Mouse (Mus musculus) limb, embryonic 13.5 days (tissue): ENCODE data around the gene Gm21964. TPM values are rescaled to one million over a fixed set of nuclear protein-coding genes. Genes with fewer than 3 reads are reported as not detected.

ENCODE experiments used
- ATAC-seq: fragments of 200-750 bp; cut with Nextera tagmentation; 2 replicates; pipeline ENCODE4 v1.8.0; 2017; ENCODE audit warnings: low read depth, moderate number of reproducible peaks, moderate TSS enrichment; ENCODE audit not compliant: low FRiP score
- H3K27ac ChIP-seq: fragments of 300-500 bp; sonication (generic); 2 replicates; pipeline ENCODE4 v1.5.1; 2015; ENCODE audit warnings: inconsistent platforms, mild to moderate bottlenecking, moderate library complexity
- H3K27me3 ChIP-seq: fragments of 300-500 bp; sonication (generic); 2 replicates; pipeline ENCODE4 v1.6.1; 2015; ENCODE audit warnings: mild to moderate bottlenecking, inconsistent platforms
- H3K36me3 ChIP-seq: fragments of 300-500 bp; sonication (generic); 2 replicates; pipeline ENCODE4 v1.6.1; 2015; ENCODE audit warnings: inconsistent platforms, mild to moderate bottlenecking, moderate library complexity
- H3K4me1 ChIP-seq: fragments of 300-500 bp; sonication (generic); 2 replicates; pipeline ENCODE4 v1.6.1; 2015; ENCODE audit warnings: inconsistent platforms
- H3K4me2 ChIP-seq: fragments of 300-500 bp; sonication (generic); replicated peaks from 2 replicates; pipeline ENCODE4 v1.6.1; 2015; ENCODE audit warnings: inconsistent platforms, mild to moderate bottlenecking, moderate library complexity
- H3K4me3 ChIP-seq: fragments of 300-500 bp; sonication (generic); 2 replicates; pipeline ENCODE4 v1.5.1; 2015; ENCODE audit warnings: moderate library complexity, mild to moderate bottlenecking, inconsistent platforms
- H3K9ac ChIP-seq: fragments of 300-500 bp; sonication (generic); 2 replicates; pipeline ENCODE4 v1.6.1; 2015; ENCODE audit warnings: mild to moderate bottlenecking, inconsistent platforms
- H3K9me3 ChIP-seq: fragments of 300-500 bp; sonication (generic); 2 replicates; pipeline ENCODE4 v1.6.1; 2016; ENCODE audit warnings: inconsistent platforms
- WGBS: fragments of 180-500 bp; shearing (Covaris S2); methylation state at CpG from one replicate; pipeline ENCODE4 v1.1.7; 2015; 5-methylcytosine and 5-hydroxymethylcytosine counted together
- polyA plus RNA-seq: library from polyadenylated mRNA; unstranded; fragments of >200 nt; fragmentation: Nextera tagmentation; extraction: Ambion mirVana; gene quantifications from 2 replicates; pipeline ENCODE4 v1.2.1, GENCODE M21; 2015

The Gm21964 gene
- polyA plus RNA-seq = not detected in 2 replicates

DNA sequence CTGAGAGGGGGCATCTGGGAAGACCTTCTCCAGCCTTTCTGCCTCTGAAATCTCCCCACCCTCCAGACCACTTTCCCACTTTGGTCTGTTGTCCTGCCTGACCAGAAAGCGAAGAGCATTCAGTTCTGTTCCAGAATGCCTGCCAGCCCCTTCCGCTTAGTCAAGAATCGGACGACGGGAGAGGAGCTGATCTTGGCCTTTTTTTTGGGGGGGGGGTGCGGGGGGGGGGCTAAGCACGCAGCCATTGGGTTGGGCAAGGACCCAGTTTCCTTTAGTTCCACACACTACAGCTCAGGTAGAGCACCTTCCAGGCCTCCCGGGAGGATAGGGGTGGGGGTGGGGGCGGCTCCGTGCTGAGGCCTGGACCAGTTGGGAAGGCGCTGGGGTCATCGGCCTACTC lies at the start of gene Gm21964:
Gene Gm21964, plus strand, starts transcription at position 301 of the 400 bp plus-strand sequence.
- no peak for ATAC-seq
- Histone ChIP-seq H3K27ac (no peak within 1 kb of the TSS), H3K4me2 (no peak within 1 kb of the TSS), H3K4me3 (no peak within 1 kb of the TSS), H3K36me3 (no peaks in the 10 kb centered on the region), H3K9me3 (no peaks in the 10 kb centered on the region), H3K4me1 (no peaks in the 10 kb centered on the region), H3K9ac (no peak within 1 kb of the TSS), H3K27me3 (no peaks in the 10 kb centered on the region)
- WGBS = 84% methylated on average over 12 of the region's 12 CpGs

DNA sequence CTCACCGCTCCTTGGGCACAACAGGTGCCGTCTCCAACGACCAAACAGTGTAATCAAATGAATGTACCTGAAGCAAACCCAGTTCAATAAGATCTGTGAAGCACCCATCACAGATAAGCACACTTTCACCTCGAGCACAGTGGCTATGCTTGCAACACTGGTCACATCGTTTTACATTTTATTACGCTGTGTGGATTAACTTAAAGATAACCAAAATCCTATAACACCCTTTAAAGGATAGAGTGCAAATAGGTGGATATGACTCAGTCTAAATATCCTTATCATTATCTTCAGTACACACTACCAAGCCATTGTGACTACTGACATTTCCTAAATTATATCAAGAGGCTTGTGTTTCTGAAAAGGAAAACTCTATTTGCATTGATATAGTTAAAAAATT lies 49.8 kb upstream of the Gm21964 start:
- Histone ChIP-seq H3K36me3 (no peaks in the 10 kb centered on the region), H3K4me2 (no peak overlapping the region), H3K27me3 (no peaks in the 10 kb centered on the region), H3K4me1 (no peaks in the 10 kb centered on the region), H3K4me3 (no peak overlapping the region), H3K9ac (no peak overlapping the region), H3K27ac (no peak overlapping the region), H3K9me3 (no peaks in the 10 kb centered on the region)
- 76% methylated on average over 6 of the region's 6 CpGs for WGBS
- ATAC-seq = no peak

DNA sequence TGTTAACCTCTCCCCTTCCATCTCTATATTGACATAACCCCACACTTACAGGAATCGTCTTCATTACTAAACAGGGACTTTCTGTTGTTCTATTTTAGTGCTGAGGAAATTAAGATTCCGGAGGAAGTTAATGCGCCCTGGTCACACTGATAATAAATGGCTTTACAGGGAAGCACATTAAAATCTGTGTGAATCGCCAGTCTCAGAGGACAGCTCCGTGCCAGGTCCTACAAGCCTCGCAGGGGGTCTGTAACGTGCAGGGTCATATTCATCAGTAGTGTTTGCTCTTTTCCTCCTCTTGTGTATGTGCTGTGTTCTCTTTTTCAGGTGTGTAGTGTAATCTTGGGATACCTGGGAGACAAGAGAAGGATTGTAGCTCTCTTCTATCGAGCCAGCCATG lies 42.8 kb upstream of the Gm21964 start:
- no peak overlapping the region for H3K27ac ChIP-seq
- ATAC-seq = no peak
- 67% methylated on average over 8 of the region's 8 CpGs for WGBS
- 0 out of 2 replicates have a peak, but pooled peaks cover 5% of the 10 kb centered on the region for H3K9me3 ChIP-seq
- H3K27me3 ChIP-seq = no peaks in the 10 kb centered on the region
- H3K4me3 ChIP-seq = no peak overlapping the region
- no peaks in the 10 kb centered on the region for H3K4me1 ChIP-seq
- no peak overlapping the region for H3K9ac ChIP-seq
- H3K36me3 ChIP-seq = no peaks in the 10 kb centered on the region
- H3K4me2 ChIP-seq = no peak overlapping the region

DNA sequence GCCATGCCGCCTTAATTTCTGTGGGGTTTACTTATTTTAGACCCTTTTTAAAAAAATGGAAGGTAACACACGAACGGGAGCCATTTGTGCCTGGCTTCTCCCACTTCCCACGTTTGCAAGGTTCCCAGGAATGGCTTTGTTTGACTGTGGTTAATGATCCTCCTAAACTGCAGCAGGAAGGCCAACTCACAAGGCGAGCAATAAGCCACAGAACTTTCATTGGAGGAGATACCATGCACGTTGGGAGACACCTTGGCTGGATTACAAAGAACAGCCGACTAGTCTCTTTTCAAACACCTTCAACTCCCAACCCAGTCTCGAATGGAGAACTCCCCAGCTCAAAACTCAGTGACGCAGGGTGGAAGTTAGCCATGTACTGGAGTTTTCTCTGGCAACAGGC lies 36.8 kb upstream of the Gm21964 start:
- Histone ChIP-seq H3K36me3 (no peaks in the 10 kb centered on the region), H3K4me2 (no peak overlapping the region), H3K4me3 (no peak overlapping the region), H3K27me3 (no peaks in the 10 kb centered on the region), H3K9me3 (0 out of 2 replicates have a peak, but pooled peaks cover 5% of the 10 kb centered on the region), H3K9ac (no peak overlapping the region), H3K4me1 (no peaks in the 10 kb centered on the region), H3K27ac (no peak overlapping the region)
- ATAC-seq = no peak
- WGBS = 72% methylated on average over 9 of the region's 9 CpGs

DNA sequence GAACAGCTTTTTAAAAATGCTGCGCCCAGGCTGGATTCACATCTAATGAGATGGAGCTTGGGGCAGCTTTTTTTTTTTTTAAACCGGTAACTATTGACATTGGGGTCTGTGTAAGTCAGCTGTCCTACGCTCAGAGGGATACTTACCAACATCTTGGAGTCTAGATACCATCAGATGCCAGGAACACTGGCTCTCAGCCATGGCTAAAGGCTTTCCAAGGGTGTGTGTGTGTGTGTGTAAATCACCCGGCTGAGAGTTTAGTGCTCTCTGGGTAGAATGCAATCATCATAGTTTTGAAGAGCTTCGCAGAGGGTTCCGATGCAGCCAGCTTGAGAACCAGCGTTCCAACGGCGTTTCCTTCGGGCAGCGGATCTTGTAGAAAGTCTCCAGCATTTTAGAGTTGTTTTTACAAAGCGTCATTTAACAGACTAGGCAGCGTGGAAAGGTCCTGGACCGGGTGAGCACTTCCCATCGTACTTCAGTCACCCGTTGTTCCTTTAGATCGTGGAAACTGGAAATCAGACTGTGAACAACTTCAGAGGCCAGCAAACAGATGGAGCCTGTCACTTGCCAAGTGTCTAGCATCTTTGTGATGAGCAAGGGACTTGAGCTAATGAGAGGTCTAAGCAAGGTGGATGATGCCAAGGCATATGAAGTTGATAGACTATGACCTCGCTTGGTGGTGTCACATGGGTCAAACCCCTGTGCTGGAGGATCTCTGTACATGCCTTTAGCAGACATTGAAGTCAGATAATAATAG lies 36.2 kb upstream of the Gm21964 start:
- H3K27me3 ChIP-seq = no peaks in the 10 kb centered on the region
- no peak for ATAC-seq
- no peaks in the 10 kb centered on the region for H3K36me3 ChIP-seq
- H3K27ac ChIP-seq = no peak overlapping the region
- no peak overlapping the region for H3K9ac ChIP-seq
- no peak overlapping the region for H3K4me2 ChIP-seq
- H3K4me1 ChIP-seq = no peaks in the 10 kb centered on the region
- no peak overlapping the region for H3K4me3 ChIP-seq
- WGBS = 91% methylated on average over 18 of the region's 18 CpGs
- H3K9me3 ChIP-seq = 0 out of 2 replicates have a peak, but pooled peaks cover 5% of the 10 kb centered on the region

DNA sequence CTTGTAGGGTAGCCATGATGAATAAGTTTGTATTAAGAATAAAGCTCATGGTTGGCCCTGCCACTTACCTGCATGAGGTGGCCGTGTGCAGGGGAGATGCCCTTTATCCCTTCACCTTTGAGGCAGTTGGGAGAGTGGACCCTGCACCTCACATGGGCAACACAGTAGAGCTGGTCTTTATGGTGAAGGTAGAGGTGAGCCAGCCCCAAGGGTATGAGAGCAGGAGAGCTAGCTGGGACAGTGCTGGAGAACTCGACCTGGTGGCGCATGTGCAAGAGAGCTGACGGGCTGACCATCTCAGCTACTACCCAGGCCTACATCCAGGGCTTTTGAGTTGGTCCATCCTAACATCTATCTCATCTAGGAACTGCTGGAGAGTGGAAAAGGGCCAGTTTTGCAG lies 35.3 kb upstream of the Gm21964 start:
- no peaks in the 10 kb centered on the region for H3K27me3 ChIP-seq
- no peak overlapping the region for H3K4me3 ChIP-seq
- H3K4me2 ChIP-seq = no peak overlapping the region
- no peaks in the 10 kb centered on the region for H3K4me1 ChIP-seq
- H3K9me3 ChIP-seq = 0 out of 2 replicates have a peak, but pooled peaks cover 5% of the 10 kb centered on the region
- no peak for ATAC-seq
- no peaks in the 10 kb centered on the region for H3K36me3 ChIP-seq
- H3K9ac ChIP-seq = no peak overlapping the region
- no peak overlapping the region for H3K27ac ChIP-seq
- 85% methylated on average over 4 of the region's 4 CpGs for WGBS

DNA sequence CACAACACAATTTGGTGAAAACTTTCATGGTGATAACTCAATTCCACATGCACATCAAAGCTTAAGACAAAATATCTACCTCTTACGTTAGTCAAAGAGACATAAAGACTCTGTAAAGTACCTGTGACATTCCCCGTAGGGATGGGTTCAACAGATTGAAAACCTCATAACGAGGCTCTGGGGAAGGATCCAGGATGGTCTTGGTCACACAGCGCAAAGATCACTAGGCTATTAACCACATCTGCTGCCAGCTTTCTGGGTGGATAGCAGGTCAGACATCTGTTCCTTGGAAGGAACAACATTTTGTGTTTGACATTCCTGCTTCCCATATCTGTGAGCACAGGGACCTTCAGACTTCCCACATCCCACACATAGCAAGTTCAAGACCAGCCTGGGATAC lies 31.3 kb upstream of the Gm21964 start:
- Histone ChIP-seq H3K9ac (no peak overlapping the region), H3K27ac (no peak overlapping the region), H3K4me1 (no peaks in the 10 kb centered on the region), H3K4me3 (no peak overlapping the region), H3K4me2 (no peak overlapping the region), H3K9me3 (no peaks in the 10 kb centered on the region), H3K27me3 (0 out of 2 replicates have a peak, but pooled peaks cover 3% of the 10 kb centered on the region), H3K36me3 (no peaks in the 10 kb centered on the region)
- no peak for ATAC-seq
- WGBS = 87% methylated on average over 4 of the region's 4 CpGs

DNA sequence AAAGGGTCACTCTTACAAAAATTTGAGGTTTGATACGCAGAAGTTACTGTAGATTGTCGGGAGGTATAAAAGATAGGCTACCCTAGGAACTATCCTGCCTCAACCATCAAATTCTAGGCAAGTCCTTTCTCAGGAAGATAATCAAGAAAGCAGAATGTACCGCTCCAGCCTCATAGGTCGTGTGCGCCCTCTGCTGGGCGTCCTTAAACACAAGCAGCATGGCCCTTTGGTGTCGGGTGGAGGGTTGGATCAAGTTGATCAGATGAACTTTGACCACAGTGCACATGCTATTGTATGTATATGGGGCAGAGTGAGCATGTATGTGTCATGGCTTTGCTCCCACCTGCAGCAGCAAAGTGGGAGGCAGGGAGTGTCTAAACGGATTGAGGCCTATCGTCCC lies 29.4 kb upstream of the Gm21964 start:
- H3K27me3 ChIP-seq = 0 out of 2 replicates have a peak, but pooled peaks cover 6% of the 10 kb centered on the region
- ATAC-seq = no peak

DNA sequence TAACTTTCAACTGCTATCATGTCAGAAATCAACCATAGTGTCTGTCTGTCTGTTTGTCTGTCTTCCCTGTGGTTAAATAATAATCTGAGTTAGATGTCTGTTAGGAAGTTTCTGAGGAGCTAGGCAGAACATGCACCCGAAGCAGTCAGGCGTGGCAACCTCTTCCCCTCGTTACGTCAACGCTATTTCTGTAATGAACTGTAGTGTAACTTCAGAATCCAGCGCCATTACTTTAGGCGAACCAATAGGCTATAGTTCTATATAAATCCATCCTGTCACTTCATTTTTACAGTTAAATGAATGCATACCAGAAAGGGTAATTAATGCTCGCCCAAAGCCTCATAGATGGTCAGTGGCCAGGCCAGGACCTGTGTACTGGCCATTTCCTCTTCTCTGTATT lies 26.5 kb upstream of the Gm21964 start:
- ATAC-seq = no peak
- WGBS = 83% methylated on average over 8 of the region's 8 CpGs
- Histone ChIP-seq H3K4me3 (no peak overlapping the region), H3K9ac (no peak overlapping the region), H3K4me2 (no peak overlapping the region), H3K4me1 (no peaks in the 10 kb centered on the region), H3K27ac (no peak overlapping the region), H3K36me3 (no peaks in the 10 kb centered on the region), H3K27me3 (peaks cover 11% of the 10 kb centered on the region; the same call in 1 of the 2 replicates), H3K9me3 (no peaks in the 10 kb centered on the region)

More for the DNA sequence above, 29.4 kb upstream of the Gm21964 start:
- Histone ChIP-seq H3K27ac (no peak overlapping the region), H3K4me2 (no peak overlapping the region), H3K4me1 (no peaks in the 10 kb centered on the region), H3K36me3 (no peaks in the 10 kb centered on the region), H3K9me3 (no peaks in the 10 kb centered on the region), H3K4me3 (no peak overlapping the region), H3K9ac (no peak overlapping the region)
- 15% methylated on average over 9 of the region's 9 CpGs for WGBS

DNA sequence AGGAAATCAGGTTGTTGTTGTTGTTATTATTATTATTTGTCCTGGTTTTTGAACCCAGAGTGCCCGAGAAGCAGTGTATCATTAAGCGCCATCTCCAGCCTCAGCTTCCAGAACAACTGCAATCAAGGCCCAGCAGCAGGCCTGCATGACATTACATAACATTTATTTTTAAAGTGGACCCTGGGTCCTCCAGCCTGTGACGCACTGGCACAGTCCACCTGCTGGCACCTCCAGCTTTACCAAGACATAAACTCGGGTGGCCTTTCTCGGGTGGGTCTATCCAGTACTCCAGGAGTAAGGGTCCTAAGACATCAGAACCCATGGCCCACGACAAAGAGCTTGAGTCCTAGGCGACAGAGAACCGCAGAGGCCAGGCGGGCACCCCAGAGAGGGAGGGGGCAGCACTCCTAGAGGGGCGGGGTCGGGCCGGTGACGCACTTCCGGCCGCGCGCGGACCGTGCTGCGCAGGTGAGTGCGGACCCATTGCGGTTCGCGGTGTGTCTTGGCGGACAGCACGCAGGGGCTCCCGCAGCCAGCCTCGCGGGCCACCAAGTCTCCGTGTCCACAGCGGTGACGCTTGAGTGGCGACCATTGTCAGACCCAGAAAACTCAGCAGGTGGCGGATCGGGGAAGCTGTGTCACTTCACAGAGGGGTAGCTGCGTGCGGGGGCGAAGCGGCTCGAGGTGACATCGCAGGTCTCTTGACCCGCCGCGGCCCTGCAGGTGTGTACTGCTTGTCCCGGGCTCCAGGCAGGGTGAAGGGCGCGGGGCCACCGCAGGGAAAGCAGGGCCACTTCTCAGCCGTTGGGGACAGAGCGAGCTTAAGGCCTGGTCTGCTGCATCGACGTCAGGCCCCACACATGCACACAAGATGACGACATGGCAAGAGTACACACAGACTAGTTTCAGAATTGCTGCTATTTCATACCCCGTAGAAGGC lies 21.5 kb upstream of the Gm21964 start, which contains the start of gene Zfp612:
Gene Zfp612, plus strand, starts transcription at position 465 of the 940 bp plus-strand sequence.
- no peaks in the 10 kb centered on the region for H3K9me3 ChIP-seq
- peak; percentile 90 for ATAC-seq
- H3K9ac ChIP-seq = peak within 1 kb of the TSS; percentile 82
- H3K4me1 ChIP-seq = peaks cover 12% of the 10 kb centered on the region
- peaks cover 9% of the 10 kb centered on the region; the same call in 1 of the 2 replicates for H3K27me3 ChIP-seq
- H3K4me2 ChIP-seq = peak within 1 kb of the TSS; percentile 90
- peaks cover 16% of the 10 kb centered on the region for H3K36me3 ChIP-seq
- 7% methylated on average over 51 of the region's 54 CpGs for WGBS
- no peak within 1 kb of the TSS for H3K27ac ChIP-seq
- peak within 1 kb of the TSS; percentile 72 for H3K4me3 ChIP-seq

DNA sequence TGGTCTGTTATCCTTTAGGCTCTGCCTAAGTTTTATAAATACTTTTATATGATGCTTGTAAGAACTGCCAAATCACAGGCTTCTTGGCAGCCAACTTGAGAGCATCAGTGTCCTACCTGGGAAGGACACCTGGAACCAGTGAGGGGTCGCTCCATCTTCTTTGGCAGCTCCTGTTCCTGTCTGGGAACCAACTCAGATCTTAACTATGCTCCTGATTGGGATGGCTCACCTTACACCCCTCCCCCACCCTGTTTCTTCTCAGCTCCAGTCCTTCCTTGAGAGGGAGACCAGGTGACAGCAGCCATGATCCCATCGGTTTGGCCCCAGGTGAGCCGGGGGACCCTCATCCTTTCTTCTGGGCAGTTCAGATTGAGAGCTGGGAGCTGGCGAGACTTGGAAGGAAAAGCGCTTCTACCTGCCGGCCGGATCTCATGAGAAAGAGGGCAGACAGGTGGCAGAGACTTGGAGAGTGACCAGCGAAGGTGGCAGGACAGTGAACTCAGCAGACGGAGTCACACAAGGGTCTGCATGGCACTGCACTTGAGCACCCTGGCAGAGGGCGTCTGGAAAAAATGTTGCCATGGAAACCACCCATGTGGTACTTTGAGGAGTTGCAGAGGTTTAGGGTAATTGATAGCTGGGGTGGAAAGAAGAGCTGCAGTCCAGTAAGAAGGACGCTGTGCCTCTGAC lies 18.4 kb upstream of the Gm21964 start:
- peaks cover 44% of the 10 kb centered on the region for H3K36me3 ChIP-seq
- peaks cover 12% of the 10 kb centered on the region for H3K4me1 ChIP-seq
- no peak overlapping the region for H3K4me3 ChIP-seq
- no peak for ATAC-seq
- no peak overlapping the region for H3K9ac ChIP-seq
- WGBS = 79% methylated on average over 11 of the region's 11 CpGs
- H3K4me2 ChIP-seq = no peak overlapping the region
- H3K27ac ChIP-seq = no peak overlapping the region
- H3K9me3 ChIP-seq = 0 out of 2 replicates have a peak, but pooled peaks cover 6% of the 10 kb centered on the region
- H3K27me3 ChIP-seq = peaks cover 2% of the 10 kb centered on the region; the same call in 1 of the 2 replicates
